Mouse (Mus musculus) testis, postnatal 14 days (tissue): Measurements from ENCODE around the gene Tepp.

ENCODE experiments used
- DNase-seq: peaks from one replicate; pipeline ENCODE4 v3.0.0; 2021; ENCODE audit warnings: low spot score

Tepp gene

DNA sequence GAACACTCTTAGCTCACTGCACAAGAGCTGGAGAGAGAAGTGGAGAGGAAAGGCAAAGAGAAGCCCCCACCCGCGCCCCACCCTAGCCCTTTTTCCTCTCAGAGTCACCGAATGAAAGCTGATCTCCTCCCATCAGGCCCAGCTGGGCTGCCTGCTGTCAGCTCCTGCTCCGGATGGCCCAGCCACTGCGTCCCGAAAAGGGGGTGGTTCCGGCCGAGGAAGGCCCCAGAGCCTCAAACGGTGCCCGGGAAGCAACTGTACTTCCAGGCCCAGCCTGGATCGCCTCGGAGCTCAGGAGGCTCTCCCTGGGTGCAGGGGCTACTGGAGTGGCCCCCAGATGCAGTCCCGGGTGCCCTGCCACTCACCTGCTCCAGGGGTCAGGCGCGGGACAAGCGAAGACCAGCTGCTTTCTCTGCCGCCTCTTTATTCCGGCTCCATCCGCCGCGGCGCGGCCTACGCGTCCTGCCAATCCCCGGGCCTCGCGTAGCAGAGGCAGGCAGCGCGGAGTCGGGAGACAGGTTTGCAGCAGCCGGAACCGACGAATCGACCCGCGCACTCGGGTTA lies 20.9 kb downstream of the Tepp start:
- DNase-seq, result no peak

DNA sequence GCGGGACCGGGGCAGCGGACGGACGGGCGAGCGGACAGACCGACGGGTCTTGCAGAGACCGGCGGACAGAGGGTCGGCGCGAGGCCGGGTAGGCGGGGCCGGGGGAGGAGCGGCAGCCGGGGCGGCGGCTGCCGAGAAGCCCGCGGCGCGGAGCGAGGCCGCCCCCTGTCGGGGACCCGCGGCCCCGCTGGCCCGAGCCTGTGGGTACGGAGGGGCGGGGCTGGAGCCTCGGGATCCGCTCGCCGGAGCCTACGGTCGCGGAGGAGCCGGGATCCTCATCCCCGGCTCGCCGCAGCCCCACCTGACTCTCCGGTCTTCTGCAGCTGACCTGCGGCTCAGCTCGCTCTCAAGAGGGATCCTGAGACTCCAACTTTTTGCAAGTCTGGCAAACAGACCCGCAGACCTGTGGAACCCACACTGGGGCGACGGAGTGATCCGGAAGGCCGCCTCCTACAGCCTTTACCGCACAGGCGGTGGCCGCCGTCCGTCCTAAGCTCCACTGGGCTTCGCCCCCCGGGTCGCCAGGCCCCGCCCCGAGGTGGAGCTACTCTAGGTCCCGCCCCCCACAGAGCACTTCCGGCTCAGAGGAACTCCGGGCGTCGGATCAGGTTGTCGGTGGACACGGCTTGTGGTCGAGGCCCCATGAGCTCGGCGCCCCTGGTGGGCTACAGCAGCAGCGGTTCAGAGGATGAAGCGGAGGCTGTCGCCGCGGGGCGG lies 21.5 kb downstream of the Tepp start, which contains the start of the genes Zfp319 and Usb1:
Gene Zfp319, minus strand, starts transcription at position 231 of the 717 bp plus-strand sequence.
Gene Usb1, plus strand, starts transcription at position 565 of the 717 bp plus-strand sequence.
- peak; percentile 95 for DNase-seq

DNA sequence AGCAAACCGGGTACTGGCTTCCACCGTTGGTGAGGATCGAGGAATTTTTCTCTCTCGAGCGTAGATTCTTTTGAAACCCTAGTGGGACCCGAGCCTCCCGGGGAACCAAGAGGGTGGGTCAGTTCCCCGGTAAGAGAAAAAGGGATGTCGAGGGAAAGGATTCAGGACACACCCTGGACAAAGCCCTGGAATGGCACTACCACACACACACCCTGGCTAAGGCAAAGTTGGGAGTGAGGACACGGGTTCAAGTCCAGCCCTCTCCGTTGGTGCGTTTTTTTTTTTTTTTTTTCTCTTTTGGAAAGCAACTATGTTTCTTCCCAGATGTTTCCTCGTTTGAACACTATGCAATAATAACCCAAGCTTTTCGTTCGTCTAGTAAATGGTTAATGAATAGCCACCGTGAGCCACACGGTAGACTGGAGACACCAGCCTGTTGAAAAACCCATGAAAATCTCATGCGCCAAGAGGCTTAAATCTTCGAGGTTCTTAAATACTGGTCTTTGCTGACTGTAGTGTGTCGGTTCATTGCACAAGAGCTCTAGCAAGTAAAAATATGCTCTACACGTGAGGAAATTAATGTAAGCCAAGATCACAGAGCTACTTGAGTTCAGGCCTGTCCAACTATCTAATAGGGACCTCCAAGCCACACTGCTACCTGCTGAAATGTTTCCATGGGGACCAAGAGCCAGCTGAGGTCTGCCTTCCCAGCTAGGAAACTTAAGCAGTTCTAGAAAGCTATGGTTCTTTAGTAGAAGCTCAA lies 22.3 kb downstream of the Tepp start:
- no peak for DNase-seq

DNA sequence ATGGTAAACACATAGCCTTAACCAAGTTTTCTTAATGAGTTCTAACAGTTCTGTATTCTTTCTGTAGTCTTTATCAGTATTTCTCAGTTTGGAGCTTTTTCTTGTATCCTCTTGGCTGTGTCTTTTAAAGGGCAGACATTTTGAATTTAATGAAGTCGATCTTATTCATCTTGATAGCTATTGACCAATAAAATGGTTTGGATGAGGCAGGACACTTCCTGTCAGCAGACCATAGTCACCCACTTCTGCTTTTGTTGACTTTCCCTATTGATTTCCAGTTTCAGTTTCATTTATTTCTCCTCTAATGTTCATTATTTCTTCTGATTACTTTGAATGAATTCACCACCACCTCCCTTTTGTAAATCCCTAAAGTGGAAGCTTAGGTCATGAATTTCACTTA lies 25.3 kb downstream of the Tepp start:
- no peak for DNase-seq

DNA sequence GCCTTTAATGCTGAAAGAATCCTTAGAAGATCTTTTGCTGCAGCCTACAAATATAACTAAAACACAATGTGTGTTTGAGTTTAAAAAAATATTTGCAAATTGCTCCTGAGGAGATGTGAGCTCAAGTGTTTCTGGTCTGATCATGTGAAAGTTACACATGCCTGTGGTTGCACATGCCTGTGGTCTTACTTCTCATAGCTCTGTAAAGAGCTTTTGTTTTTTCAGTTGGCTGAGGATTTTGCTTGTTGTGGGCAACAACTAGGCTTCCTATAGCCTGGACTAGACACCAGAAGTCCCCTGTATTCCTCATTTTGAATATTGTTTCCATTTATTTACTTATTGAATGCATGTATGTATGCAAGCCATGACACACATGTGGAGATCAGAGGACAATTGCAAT lies 26.0 kb downstream of the Tepp start:
- DNase-seq, result no peak

DNA sequence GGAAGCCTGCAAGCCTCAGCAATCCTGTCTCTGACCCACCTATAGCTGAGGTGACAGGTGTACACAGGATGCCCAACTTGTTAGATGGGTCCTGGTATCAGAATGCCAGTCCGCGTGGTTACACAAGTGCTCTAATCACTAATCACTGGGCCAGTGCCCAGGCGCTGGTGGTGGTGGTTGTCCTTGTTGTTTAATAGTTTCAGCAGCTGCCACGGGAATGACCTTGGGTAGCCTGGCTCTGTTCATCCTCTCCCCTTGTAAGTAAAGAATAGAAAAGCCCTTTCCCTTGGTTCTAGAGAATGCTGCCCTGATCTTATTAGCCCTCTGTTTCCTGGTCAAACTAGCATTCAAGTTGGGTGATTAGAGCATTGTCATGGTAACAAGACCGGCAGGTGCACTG lies 31.4 kb downstream of the Tepp start:
- no peak for DNase-seq

DNA sequence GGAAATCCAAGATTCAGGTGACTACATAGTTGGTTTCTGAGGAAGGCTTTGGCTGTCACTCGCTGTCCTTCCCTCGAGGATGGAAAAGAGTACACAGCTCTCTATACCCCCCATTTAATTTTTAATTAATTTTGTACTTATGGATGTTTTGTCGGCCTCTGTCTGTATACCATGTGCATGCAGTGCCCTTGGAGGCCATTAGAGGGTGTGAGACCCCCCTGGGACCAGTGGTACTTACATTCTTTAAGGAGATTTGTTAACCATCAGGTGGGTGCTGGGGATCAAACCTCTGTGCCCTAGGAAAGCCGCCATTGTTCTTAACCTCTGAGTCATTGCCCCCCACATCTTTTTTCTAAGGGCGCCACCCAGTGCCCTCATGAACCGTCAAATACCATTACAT lies 34.3 kb downstream of the Tepp start:
- DNase-seq, result no peak

DNA sequence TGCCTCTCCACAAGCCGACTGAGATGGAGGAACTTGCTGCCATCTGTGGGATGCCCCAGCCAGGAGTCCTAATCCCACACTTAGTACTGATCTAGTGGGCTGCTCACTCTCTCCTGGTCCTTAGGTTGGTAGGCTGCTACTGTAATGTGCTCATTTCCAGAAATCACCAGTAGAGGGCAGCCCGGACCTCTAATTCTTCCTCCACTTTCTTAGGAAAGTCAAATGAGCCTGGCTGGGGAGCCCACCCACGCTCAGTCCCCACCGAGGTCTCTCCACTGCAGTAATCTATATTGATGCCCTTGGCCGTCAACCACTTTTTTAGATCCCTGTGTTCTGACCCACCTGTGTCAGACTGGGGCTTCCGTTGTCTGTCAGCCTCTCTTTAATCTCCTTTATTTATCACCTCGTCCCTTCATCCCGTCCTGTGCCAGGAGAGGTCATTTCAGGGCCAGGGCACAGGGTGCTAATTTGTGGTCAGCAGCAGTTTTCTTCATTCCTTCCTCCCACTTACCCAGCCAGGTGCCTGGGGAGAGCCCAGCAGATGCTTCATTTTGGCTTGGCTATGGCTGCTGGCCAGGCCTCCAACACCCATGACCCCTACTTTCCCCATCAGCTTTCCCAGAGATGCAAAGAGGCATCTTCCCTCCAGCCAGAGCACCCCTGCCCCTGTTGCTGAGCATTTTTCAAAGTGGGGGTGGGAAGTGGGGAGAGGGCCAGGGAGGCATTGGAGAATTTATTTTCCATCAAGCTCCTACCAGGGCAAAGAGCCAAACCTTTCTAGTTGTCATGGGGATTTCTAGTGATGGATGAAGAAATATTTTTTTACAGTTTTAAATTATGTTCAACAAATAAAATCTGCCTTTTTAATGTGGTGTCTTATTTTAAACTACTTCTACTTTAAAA lies 36.5 kb downstream of the Tepp start:
- no peak for DNase-seq

DNA sequence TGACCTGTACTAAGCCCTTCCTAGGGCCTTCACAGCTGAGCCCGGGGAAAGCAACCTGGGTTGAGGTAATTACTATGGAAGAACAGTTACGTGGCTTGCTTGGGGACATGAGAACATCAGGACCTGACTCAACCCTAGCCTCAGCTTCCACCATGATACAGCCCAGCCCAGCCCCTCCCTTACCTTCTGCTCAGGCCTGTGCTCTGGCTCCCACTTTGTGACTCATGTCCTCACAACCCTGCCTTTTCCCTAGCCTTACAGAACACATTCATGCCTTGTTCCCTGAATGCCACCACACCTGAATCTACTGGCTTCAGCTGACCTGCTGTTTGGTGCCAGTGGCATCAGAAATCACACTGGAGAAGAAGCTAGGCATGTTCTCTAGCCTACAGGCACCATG lies 38.0 kb downstream of the Tepp start:
- no peak for DNase-seq

DNA sequence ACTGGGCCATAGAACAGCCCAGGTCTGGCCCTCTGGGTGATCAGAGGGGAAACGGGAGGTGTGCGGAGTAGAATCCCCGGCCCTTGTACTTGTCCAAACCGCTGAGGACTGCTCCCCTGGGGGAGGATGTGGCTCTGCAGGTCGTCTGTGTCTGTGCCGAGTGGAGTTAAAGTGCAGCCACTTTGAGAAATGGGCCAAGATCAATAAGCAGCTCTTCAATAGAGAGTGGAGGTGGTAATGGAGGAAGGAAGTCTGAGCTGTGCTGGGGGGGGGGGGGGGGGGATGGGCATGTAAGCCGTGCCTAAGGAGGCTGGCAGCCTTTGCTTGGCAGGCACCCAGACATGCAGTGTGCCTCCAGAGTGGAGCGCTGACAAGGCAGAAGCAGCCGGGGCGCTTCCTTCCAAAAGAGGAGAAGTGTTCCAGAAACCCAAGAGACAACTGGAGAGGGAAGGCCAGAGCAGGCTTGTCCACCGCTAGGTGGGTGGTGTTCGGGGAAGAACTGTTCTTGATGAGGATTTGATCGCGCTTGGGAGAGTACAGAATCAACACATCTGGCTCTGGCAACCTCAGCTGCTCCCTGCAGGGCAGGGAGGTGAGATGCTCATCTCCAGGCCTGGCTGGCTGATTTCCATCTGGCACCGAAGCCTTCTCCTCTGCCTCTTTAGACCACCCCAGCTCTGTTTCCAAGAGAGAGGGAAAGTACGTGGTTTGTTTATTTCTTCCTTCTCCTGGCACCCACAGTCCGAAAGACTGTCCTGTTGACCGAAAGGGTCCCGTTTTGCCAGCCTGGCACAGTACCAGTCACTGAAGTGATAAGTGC lies 38.7 kb downstream of the Tepp start:
- no peak for DNase-seq

DNA sequence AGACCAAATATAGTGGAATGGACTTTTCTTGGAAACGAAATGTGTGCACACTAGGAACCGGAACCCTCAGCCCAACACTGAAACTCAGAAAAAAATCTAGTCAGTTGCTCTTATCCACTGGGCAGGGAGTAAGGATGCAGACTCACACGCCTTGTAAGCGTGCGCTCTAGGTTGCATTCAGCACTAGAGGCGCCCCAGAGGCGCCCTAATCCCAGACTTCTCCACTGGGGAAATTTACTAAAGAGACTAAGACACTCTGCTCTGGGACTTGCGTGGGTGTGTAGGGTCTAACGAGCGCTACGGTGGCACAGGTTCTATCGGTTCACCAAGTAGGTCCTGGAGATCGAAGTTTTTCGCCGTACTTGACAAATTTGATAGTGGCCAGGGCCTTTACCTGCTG lies 41.1 kb downstream of the Tepp start:
- DNase-seq, result no peak

DNA sequence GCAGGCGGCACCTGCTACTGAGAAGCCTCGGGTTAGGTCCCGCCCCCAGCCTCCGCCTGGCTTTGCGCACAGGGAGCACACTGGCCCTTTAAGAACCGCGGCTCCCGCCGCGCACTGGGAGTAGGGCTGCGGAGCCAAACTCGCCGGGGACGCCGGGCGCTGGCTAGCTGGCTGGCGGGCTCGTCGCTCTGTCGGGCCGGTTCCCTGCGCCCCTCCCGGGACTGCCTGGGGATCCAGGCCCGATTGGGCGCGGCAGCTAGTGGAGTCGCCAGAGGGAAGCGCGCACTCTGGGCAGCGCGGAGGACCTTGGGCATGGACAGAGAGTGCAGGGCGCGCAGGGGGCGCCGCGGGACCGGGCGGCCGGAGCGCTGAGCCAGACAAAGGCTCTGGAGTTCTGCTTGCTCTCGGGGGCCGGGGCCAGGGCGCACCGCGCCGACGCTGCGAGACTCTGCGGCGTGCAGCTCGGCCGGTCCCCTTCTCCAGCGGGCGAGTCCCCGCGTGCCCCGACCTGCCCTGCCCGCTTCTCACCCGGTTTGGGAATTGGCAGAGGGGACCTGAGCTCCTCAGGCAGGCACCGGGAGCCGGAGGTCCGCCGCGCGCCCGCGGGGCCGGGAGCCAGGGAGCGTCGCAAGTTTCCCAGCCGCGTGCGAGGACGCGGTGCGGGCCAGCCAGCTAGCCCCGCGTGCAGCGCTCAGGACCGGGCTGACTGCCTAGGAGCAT lies 41.9 kb downstream of the Tepp start, which contains the start of gene Mmp15:
Gene Mmp15, plus strand, starts transcription at position 118 of the 720 bp plus-strand sequence.
- DNase-seq, result no peak

DNA sequence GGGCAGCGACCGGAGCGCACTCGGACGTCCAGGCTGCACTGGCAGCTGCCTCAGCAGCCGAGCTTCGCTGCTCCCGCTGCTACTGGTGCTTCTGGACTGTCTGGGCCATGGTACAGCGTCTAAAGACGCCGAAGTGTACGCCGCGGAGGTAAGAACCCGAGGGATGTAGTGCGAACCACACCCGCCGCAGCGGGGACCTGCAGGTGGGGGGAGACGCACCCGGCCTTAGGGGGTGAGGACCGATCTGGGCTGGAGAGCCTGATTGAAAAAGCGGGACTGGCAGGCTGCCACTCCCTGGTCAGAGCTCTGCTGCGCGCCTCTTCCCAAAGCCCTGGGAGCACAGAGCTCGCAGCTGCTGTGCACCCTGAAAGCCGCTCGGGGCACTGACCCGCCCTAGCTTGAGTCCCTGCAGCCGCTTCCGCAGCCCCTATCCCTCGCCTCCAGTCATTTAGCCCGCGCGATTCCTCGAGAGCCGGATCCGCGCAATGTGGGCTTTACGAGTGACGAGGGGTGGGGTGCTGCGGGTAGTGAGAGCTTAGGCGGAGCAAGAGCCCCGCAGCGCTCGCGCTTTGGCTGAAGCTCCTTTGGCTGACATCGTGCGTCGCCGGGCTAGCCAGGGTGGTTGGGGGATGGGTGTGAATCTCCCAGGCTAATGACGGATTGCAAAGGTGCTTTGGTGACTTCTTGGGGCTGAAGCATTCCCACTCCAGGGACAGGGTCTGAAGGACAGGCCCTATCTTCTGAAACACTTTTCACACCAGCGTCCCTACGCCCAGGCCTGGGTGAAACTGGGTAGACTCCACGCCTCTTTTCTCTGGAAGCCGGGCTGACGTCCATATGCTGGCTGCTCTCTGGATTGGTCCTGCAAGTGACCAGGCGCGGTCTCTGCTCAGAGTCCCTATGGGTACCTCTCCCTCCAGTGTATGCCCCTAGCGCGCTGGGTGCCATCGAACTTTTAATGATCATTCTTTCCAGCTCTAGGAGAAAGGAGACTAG lies 42.8 kb downstream of the Tepp start:
- no peak for DNase-seq

DNA sequence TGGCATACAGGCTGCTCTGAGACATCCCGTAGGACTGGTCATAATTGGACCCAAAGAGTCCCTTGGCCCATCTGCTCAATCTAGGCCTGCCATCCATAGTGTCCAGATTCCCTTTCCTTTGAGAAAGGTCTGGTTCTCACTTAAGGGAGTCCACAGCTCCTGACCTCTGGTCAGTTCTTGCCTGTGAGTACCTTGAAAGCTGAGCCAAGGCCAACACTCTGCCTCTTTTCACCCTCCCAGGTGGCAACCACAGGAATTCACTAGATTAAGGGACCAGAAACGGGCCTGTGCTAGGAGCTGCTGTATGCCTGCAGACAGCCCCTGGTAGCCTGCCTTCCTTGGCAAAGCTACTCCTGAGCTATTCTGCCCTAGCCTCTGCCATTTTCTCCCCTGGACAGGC lies 44.2 kb downstream of the Tepp start:
- DNase-seq, result no peak

DNA sequence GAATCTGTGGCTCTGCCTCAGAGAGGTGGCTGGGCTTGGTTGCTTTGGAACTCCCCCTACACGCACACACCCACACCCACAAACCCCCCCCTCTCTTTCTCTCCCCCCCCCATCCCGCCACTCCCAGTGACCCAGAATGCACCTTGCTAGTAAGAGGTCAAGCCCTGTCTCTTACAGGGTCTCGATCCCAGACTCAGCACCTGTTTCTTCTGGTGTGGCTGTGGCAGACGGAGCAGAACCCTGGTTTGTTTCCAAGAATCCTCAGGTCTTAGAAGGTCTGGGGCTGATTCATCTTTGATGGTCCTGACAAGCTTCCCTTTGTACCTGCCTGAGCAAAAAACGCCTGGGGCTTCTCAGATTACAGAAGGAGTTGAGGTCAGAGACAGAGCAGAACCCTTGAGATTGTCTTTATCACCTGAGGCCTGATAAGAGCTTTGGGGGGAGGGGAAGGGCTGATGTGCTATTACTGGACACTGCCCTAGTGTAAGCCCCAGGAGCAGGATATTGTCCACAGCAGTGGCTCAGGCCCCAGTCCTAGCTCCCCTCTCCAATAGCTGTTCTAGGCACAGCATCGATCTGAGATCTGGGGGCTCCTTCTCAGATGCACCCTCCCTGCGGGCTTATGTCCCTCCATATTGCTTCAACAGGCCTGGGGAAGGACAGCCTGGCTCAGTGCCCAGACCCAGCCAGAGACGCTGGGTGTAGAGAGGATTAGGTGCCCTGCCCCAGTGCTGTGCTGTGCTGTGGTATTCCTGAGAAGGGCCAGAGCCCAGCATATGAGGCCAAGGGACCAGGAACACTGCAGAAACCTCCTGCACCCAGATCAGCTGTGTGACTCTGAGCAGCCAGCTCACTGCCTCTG lies 48.4 kb downstream of the Tepp start:
- DNase-seq, result no peak

DNA sequence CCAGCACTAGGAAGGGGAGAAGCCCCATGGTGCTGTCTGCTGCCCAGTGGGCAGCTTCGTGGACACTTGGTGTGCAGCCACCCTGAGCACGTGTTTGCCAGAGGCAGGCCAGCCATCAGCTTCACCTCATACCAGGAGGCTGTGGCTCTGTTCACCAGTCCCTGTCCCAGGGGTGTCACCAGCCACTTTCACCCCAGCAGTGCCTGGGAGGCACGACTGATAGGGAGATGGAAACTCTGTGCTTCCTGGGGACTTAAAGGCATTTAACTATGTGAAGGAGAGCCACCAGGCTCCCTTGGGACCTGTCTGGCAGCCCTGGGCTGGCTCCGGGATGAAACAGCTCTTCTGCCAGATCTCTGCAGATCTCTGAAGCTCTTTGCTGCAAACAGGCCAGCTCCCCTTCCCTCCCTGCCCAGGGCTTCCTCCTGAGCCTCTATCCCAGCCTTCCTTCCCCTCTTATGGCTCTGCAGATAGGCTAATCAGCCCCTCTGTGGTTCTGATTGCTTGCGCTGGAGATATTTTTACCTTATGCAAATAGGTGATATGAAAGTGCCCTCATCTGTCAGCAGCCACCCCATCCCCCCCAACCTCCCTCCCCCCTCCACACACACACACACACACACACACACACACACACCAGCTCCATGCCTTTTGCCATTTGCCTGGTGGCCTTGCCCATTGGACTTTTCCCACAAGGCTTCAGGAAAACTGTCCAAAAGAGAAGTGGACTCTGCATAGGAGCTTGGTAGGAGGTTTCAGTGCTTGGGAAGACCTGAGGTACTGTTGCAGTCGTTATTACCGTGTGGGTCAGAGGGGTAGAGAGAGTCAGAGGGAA lies 50.0 kb downstream of the Tepp start:
- DNase-seq, result no peak

DNA sequence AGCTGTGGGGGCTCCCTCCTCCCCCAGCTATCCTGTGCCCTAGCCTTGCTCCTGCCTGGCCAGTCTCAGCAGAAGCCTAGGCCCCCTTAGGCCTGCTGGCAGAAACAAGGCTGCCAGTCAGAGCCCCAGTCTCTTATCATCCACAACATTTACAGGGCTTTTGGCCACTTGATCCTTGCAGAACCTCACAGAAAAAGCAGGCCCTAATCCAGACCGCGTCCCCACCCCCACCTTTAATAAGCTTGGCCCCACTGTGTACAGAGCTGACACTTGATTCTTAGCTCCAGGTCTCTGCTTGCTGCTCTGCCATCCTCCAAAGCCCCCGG lies 50.6 kb downstream of the Tepp start:
- no peak for DNase-seq

DNA sequence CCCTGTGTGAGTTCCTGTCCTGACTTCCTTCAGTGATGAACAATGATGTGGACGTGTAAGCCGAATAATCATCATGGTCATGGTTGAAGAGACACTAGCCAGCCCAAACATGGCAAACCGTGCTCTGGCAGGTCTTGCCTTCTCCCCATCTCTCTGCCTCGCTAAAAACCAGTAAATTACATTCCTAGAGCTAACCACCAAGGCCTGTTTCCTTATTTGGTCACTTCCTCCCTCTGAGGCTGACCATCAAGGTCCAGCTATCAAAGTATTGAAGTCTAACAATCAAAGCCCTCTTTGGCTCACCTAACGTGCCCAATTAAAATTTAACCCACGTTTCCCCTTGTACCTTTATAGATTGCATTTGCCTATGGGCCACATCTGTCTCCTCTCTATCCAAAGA lies 51.9 kb downstream of the Tepp start:
- DNase-seq, result no peak
